Mouse (Mus musculus): Measurements from ENCODE around the gene Foxo1.

Gene Foxo1

GRCm38 (mm10) chr3:52369881-52370428 is 101.8 kb downstream of the Foxo1 start:
- DNase-seq (ENCODE audit: low read depth): no peak

- no peak for DNase-seq (ENCODE audit: low read depth)
These were observed 108.8 kb downstream of the Foxo1 start for GRCm38 (mm10) chr3:52376974-52377373.

GRCm38 (mm10) chr3:52383351-52383750 is 115.2 kb downstream of the Foxo1 start:
- no peak for DNase-seq (ENCODE audit: low read depth)

GRCm38 (mm10) chr3:52386343-52386742 is 118.2 kb downstream of the Foxo1 start:
- no peak for DNase-seq (ENCODE audit: low read depth)

- no peak for DNase-seq (ENCODE audit: low read depth)
These were observed 122.2 kb downstream of the Foxo1 start for GRCm38 (mm10) chr3:52390321-52390720.

GRCm38 (mm10) chr3:52390766-52391665 is 122.9 kb downstream of the Foxo1 start:
- no peak for DNase-seq (ENCODE audit: low read depth)

GRCm38 (mm10) chr3:52391897-52392296 is 123.8 kb downstream of the Foxo1 start:
- no peak for DNase-seq (ENCODE audit: low read depth)

GRCm38 (mm10) chr3:52392521-52392920 is 124.4 kb downstream of the Foxo1 start:
- DNase-seq (ENCODE audit: low read depth): no peak

GRCm38 (mm10) chr3:52393171-52393570 is 125.0 kb downstream of the Foxo1 start:
- DNase-seq (ENCODE audit: low read depth): no peak

GRCm38 (mm10) chr3:52396121-52396731 is 128.1 kb downstream of the Foxo1 start:
- no peak for DNase-seq (ENCODE audit: low read depth)

GRCm38 (mm10) chr3:52396951-52397615 is 128.9 kb downstream of the Foxo1 start:
- no peak for DNase-seq (ENCODE audit: low read depth)

- DNase-seq (ENCODE audit: low read depth): no peak
These were observed 129.8 kb downstream of the Foxo1 start for GRCm38 (mm10) chr3:52397961-52398360.

GRCm38 (mm10) chr3:52400284-52401161 is 132.4 kb downstream of the Foxo1 start:
- DNase-seq (ENCODE audit: low read depth): no peak

- peak; percentile 15 for DNase-seq (ENCODE audit: low read depth)
These were observed 133.2 kb downstream of the Foxo1 start for GRCm38 (mm10) chr3:52401162-52401928.

Measured in NIH3T3 (cell line).